Comparison of ENCODE assay signal across 8 mouse cellular contexts in the genomic region with DNA sequence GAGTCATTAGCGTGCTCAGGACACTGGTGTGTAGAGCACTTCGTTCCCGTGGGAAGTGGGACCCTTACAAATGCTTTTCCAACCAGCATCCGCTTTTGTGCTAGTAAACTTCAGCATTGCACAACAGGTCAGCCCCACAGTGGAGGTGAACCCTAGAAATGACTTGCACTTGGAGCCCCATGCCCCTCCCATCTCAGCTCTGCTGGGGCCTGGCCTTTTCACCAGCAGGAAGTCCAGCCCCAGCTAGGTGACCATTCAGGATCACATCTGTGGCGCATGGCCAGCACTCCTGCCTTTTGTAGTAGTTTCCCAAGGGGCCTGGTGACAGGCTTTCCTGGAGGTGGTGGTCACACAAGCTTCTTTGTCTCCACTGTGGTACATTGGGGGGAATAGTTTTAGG. TPM values are rescaled to one million over a fixed set of nuclear protein-coding genes. Genes with fewer than 3 reads are reported as not detected.
DNase-seq lines count a peak whose midpoint lies in the region; ATAC-seq and TF ChIP-seq lines count a peak whose summit lies in the region.

No protein-coding gene starts in this region.

- peak overlapping the region; percentile 66 for H3K4me3 ChIP-seq in heart, embryonic 13.5 days
- peak overlapping the region; percentile 55 for H3K4me3 ChIP-seq in kidney, postnatal 0 days (replicated peaks; ENCODE audit: low read depth, low read length)

- WGBS in heart, embryonic 13.5 days, result 34% methylated on average over 5 of the region's 5 CpGs
- 49% methylated on average over 5 of the region's 5 CpGs for WGBS in kidney, postnatal 0 days

- peak overlapping the region; percentile 87 for H3K9ac ChIP-seq in heart, embryonic 13.5 days
- H3K9ac ChIP-seq in kidney, postnatal 0 days (ENCODE audit: low read depth, low read length), result peak overlapping the region; percentile 74

- H3K9me3 ChIP-seq in heart, embryonic 13.5 days, result no peaks in the 10 kb centered on the region
- H3K9me3 ChIP-seq in kidney, postnatal 0 days (replicated peaks; ENCODE audit: low read length), result no peaks in the 10 kb centered on the region

- H3K4me1 ChIP-seq in heart, embryonic 13.5 days, result peaks cover 54% of the 10 kb centered on the region
- no peaks in the 10 kb centered on the region for H3K4me1 ChIP-seq in kidney, postnatal 0 days (replicated peaks; ENCODE audit: insufficient read depth, low read length)

- H3K4me2 ChIP-seq in heart, embryonic 13.5 days, result peak overlapping the region; percentile 82
- H3K4me2 ChIP-seq in kidney, postnatal 0 days (ENCODE audit: low read length), result peak overlapping the region; percentile 69

- peak; percentile 18 for DNase-seq in urinary bladder, postnatal 14 days (ENCODE audit: low spot score)
- no peak for DNase-seq in urinary bladder, postnatal 10 days (ENCODE audit: low spot score)
- DNase-seq in kidney, postnatal 0 days (ENCODE audit: low spot score), result no peak
- DNase-seq in lung, postnatal 14 days, result peak; percentile 26
- peak; percentile 40 for DNase-seq in testis, postnatal 10 days (ENCODE audit: low spot score)
- DNase-seq in urinary bladder, adult 2 months (ENCODE audit: low spot score), result no peak
- DNase-seq in B cell, adult 2 months, result no peak

- no peak for TF ChIP-seq CTCF in kidney, postnatal 0 days (IDR thresholded peaks at IDR 0.05; ENCODE audit: low read depth)

- peak overlapping the region; percentile 96 for H3K27ac ChIP-seq in heart, embryonic 13.5 days (replicated peaks)
- peak overlapping the region; percentile 93; the same call in 1 of the 2 replicates for H3K27ac ChIP-seq in kidney, postnatal 0 days

- H3K27me3 ChIP-seq in heart, embryonic 13.5 days (replicated peaks), result no peaks in the 10 kb centered on the region
- no peaks in the 10 kb centered on the region for H3K27me3 ChIP-seq in kidney, postnatal 0 days (ENCODE audit: insufficient read depth, low read length)

- ATAC-seq in heart, embryonic 13.5 days (ENCODE audit: extremely low read depth, insufficient number of reproducible peaks, low FRiP score, low TSS enrichment), result no peak
- ATAC-seq in kidney, postnatal 0 days (replicated peaks; ENCODE audit: low FRiP score, low read depth), result no peak

- no peaks in the 10 kb centered on the region; the same call in 1 of the 2 replicates for H3K36me3 ChIP-seq in heart, embryonic 13.5 days
- H3K36me3 ChIP-seq in kidney, postnatal 0 days (ENCODE audit: insufficient read depth, low read length), result no peaks in the 10 kb centered on the region

RNA-seq across cellular contexts. Expression of gene Tmem164, which starts 1.8 kb away (rescaled TPM):
- polyA plus RNA-seq in heart, embryonic 13.5 days (2015; fragmentation: Nextera tagmentation; extraction: Ambion mirVana), result 48.3 and 52.9 TPM in 2 replicates
- 33.0 and 36.3 TPM in 2 replicates for polyA plus RNA-seq in kidney, postnatal 0 days (2015; fragmentation: Nextera tagmentation; extraction: Ambion mirVana)
- polyA plus RNA-seq in urinary bladder, adult 2 months (2012; rRNA removed), result 23.8 and 25.6 TPM in 2 replicates

Comparison
In these comparisons a context has a peak if more than half of its experiments do, and no peak if none do; other contexts are left out.
1. DNase-seq: peak in urinary bladder, postnatal 14 days (single experiment), lung, postnatal 14 days (single experiment) and testis, postnatal 10 days (single experiment); none in urinary bladder, postnatal 10 days (single experiment), kidney, postnatal 0 days (single experiment), urinary bladder, adult 2 months (single experiment) and B cell, adult 2 months (0 of 2).